Mouse (Mus musculus) gastrocnemius, postnatal 36 days (tissue): ENCODE measurements around the gene Ppm1m. TPM values are rescaled to one million over a fixed set of nuclear protein-coding genes. Genes with fewer than 3 reads are reported as not detected.

Source experiments
- DNase-seq, 2 experiments: peaks; one replicate each; pipeline ENCODE4 v3.0.0; 2022
- intact Hi-C: fragments of 180-260 bp; cut with DNase I; formaldehyde crosslinking; loops from one replicate; pipeline ENCODE4 v1.15.1; 2025
- long read RNA-seq, 2 experiments: library from polyadenylated mRNA; stranded (forward); transcript quantifications; one replicate each; pipeline ENCODE4 v2.0.0; 2021
- total RNA-seq, 2 experiments: library from RNA; stranded (reverse); gene quantifications; 2 replicates each; pipeline ENCODE4 v1.2.3; 2021

The Ppm1m gene
- total RNA-seq, result 1 to 10 TPM; 3.0 to 3.3 TPM
- long read RNA-seq, experiment 1, partial matches to known transcripts, result 1 of 5 reads
- long read RNA-seq, experiment 1, other reads (novel, unspliced or antisense), result 0 of 5 reads
- long read RNA-seq, experiment 2, partial matches to known transcripts, result 0 of 4 reads
- long read RNA-seq, experiment 2, other reads (novel, unspliced or antisense), result 2 of 4 reads

GRCm38 (mm10) chr9:106199535-106200272 lies at the start of gene Ppm1m:
Gene Ppm1m (minus strand): TSS chr9:106199746.
- intact Hi-C loops, result no loop called here

GRCm38 (mm10) chr9:106242813-106243488 lies 43.4 kb upstream of the Ppm1m start:
- intact Hi-C loops, result loop anchor here (10.0 kb wide), 1 partner anchor 1958 kb away; no protein-coding TSS in a partner anchor
- no peak for DNase-seq

More at GRCm38 (mm10) chr9:106199535-106200272, at the start of gene Ppm1m:
- DNase-seq, result no peak

GRCm38 (mm10) chr9:106241541-106242164 lies 42.1 kb upstream of the Ppm1m start:
- DNase-seq, result no peak
- intact Hi-C loops, result loop anchor here (10.0 kb wide), 1 partner anchor 1957 kb away; no protein-coding TSS in a partner anchor

- no peak for DNase-seq
- intact Hi-C loops, result no loop called here
Measured at GRCm38 (mm10) chr9:106237878-106238277, 38.3 kb upstream of the Ppm1m start.

- no peak for DNase-seq
- intact Hi-C loops, result no loop called here
Measured at GRCm38 (mm10) chr9:106237401-106237800, 37.9 kb upstream of the Ppm1m start.

- intact Hi-C loops, result no loop called here
- DNase-seq, result no peak
Measured at GRCm38 (mm10) chr9:106236818-106237211, 37.3 kb upstream of the Ppm1m start.

- DNase-seq, result no peak
- intact Hi-C loops, result no loop called here
Measured at GRCm38 (mm10) chr9:106236156-106236817, 36.7 kb upstream of the Ppm1m start.

GRCm38 (mm10) chr9:106235194-106235830 lies 35.8 kb upstream of the Ppm1m start:
- intact Hi-C loops, result no loop called here
- DNase-seq, result no peak

GRCm38 (mm10) chr9:106233953-106234352 lies 34.4 kb upstream of the Ppm1m start:
- intact Hi-C loops, result no loop called here
- DNase-seq, result no peak

- no peak for DNase-seq
- intact Hi-C loops, result no loop called here
Measured at GRCm38 (mm10) chr9:106232956-106233355, 33.4 kb upstream of the Ppm1m start.

- DNase-seq, result no peak
- intact Hi-C loops, result no loop called here
Measured at GRCm38 (mm10) chr9:106231816-106232215, 32.3 kb upstream of the Ppm1m start.

- intact Hi-C loops, result no loop called here
- DNase-seq, result no peak
Measured at GRCm38 (mm10) chr9:106231220-106231619, 31.7 kb upstream of the Ppm1m start.

- intact Hi-C loops, result no loop called here
Measured at GRCm38 (mm10) chr9:106230734-106231106, 31.2 kb upstream of the Ppm1m start.

GRCm38 (mm10) chr9:106230051-106230733 lies 30.6 kb upstream of the Ppm1m start:
- intact Hi-C loops, result no loop called here
- DNase-seq, result no peak

More at GRCm38 (mm10) chr9:106230734-106231106, 31.2 kb upstream of the Ppm1m start:
- no peak for DNase-seq

- DNase-seq, result no peak
- intact Hi-C loops, result no loop called here
Measured at GRCm38 (mm10) chr9:106227790-106228429, 28.4 kb upstream of the Ppm1m start.

- intact Hi-C loops, result no loop called here
- DNase-seq, result no peak
Measured at GRCm38 (mm10) chr9:106226151-106226682, 26.7 kb upstream of the Ppm1m start.

GRCm38 (mm10) chr9:106225469-106226150 lies 26.1 kb upstream of the Ppm1m start:
- intact Hi-C loops, result no loop called here
- no peak for DNase-seq

GRCm38 (mm10) chr9:106222994-106223393 lies 23.4 kb upstream of the Ppm1m start:
- intact Hi-C loops, result no loop called here
- no peak for DNase-seq
